Mouse (Mus musculus) c-Kit-positive CD71-positive TER-119-negative erythroid progenitor cells, embryonic 14.5 days (primary cell): Measurements from ENCODE around the gene Cfap74.
"Not testable (repeated sequence)": the region's sequence is repeated elsewhere in the genome, so short reads cannot be mapped to it uniquely, and the experiment has no call there.

Source experiments
- DNase-seq: peaks from one replicate; pipeline ENCODE4 v3.0.0-alpha.2; 2013; ENCODE audit warnings: low read depth

The Cfap74 gene

DNA sequence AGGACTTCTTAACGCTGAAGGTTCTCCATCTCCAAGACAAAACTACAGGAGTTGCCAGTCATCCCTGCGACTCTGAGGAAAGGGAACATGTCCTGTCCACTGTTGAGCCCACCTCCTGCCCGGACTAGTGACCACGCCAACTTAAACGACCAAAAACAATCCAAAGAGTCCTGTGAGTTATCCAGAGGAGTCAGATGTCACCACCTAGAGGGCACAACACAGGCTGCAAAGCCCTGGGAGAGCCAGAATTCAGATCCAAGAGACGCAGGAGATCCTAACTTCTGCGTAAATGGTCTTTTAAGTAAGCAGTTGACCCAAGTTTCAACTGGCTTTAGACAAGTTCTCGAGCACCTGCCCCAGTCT is 314 bp upstream of the Cfap74 start:
- DNase-seq = no peak

DNA sequence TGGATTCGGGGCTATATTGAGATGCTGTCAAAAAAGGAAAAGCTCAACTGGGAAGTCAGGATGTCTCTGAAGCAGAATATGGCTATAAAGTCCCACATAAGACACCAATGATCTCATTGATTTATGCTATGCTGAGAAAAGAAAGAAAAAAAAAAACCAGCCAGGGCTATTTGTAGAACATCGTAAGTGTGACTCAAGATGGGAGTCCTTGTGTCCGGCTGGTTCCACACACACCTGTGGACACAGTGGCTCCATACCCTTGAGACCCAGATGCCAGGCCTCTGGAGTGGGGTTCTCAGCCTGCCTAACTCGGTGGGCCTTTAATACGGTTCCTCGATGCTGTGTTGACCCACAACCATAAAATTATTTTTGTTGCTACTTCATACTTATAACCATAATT is 3.1 kb downstream of the Cfap74 start:
- no peak for DNase-seq

DNA sequence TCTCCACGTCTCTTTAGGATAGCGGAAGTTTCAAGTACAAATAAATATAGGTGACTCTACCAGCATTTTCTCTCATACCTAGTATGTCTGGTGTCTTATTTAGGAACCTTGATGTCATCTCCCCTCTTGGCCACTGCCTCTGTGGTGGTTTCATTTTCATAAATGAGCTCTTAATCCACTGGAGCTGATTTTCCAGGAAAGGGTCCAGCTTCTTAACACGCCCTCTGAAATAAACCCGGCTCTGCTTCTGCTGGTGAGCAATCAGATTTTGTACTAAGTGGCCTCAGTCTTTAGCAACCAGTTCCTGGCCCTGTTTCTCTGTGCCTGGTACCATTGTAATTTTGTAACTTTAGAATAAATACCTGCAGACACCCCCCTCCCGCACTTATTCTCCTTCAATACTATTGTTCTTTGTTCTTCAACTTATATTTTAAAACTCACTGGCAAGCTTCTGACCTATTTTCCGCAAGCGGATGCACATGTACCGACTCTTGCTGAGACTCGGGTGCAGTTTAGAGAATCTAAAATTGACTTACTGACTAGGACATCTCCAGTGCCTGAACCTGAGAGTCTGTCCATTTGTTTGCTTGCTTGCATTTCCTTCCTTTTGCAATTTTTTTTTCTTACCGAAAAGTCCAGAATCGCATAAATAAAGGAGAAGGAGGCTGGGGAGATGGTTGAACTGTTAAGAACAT is 4.8 kb downstream of the Cfap74 start:
- DNase-seq = no peak

DNA sequence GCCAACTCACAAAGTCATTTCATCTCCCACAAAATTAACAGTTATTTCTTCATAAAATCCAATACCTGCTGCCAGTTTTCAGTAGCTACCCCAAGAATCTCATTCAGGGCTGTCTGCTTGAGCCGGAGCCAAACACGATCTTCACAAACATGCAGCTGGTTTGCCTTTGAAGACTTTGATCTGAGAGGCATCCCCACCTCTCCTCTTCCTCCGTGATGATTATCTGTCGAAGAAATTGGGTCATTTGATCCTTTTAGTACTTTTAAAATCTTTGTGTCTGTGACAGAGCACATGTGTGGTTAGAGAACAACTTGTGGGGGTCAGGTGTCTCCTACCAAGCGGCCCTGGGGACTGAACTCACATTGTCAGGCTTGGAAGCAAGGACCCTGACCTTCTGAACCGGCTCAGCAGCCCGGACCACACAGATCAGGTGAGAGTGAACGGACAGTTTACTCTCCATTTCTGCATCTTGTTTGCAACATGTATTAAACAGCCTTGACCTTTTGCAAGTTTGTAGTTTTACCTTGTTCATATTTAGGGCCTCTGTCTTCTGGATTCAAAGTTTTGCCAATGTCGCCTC is 5.8 kb downstream of the Cfap74 start:
- DNase-seq = no peak

DNA sequence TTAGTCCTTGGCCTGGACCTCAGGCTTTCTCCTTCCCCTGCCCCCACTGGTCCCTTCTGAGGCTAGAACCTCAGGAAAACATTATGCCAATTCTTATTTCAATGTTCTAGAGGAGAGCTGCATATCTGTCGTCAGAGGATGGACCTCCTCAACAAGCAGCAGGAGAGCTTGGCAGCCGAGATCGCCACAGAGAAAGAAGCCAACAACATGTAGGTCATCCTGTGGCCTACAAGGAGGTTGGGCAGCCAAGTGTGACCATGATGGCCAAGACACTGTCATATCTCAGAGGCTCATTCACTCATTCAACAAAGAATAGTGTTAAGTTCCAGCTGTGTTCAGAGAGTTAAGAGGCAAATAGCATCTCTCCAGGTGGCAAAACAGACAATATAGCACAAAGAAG is 11.1 kb downstream of the Cfap74 start:
- DNase-seq = no peak

DNA sequence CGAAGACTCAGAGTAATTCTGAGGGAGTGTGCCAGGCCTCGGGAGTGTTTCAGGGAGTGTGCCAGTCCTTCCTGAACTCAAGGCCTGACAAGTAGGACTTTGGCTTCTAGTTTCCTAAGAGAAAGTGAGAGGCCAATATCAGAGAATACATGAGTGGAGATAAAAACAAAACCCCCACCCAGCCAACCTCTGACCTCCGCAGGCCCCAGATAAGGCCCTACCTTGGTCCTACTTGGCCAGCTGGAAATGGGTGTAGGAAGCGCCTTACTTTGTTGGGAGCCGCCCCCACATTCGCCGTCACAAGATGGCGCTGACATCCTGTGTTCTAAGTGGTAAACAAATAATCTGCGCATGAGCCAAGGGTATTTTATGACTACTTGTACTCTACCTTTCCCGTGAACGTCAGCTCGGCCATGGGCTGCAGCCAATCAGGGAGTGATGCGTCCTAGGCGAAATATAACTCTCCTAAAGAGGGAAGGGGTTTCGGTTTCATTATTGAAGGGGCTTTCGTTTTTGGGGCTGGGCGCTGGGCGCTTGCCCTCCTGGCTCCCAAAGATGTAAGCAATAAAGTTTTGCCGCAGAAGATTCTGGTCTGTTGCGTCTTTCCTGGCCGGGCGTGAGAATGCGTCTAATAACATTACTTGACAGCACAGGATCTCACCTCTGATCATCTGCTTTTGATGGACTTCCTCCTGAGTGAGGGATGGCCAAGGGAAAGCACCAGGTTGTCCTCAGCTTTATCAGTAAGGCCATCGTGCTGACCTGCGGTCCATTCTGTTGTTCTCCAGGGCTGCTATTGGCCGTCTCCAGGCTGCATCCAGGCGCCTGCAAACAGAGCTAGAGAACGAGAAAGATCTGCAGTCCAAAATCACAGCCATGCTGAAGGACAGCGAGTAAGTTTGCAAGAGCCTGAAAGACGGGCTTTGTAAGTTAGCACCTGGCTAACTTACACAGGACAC is 12.7 kb downstream of the Cfap74 start:
- not testable (repeated sequence) for DNase-seq

DNA sequence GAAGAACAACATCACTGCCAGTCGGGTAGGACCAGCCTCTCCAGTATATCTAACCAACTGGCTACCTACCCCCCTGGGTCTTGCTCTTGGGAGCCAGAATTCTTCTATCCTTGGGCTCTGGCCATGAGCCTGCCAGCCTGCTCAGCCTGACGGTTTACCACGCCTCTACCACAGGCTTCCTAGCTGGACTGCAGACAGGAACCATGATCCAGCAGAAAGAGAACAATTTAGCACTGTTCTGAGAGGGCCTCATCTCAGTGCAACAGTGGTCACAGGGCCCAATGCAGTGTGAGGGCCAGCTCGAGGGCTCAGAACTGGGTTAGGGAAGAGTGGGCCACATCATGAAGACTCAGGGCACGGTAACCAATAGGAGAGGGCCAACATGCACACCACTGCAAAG is 15.0 kb downstream of the Cfap74 start:
- no peak for DNase-seq

DNA sequence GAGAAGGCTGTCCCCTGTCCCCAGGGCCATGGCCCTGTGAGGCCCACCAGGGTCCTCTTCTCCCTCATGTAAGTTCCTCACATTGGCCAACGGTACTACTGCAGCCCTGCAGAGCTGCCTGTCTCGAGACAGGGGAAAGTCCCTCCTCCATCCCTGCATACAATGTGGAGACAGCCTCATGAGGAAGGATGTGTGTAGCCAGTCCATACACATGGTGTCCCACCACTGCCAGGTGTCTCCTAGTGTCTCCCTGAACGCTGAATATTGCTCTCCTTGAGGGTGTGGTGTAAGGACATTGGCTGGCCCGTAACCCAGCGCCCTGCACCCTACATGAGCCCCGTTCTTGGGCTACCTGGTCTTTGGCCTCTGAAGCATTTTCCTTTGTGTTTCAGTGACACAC is 17.3 kb downstream of the Cfap74 start:
- DNase-seq = no peak

DNA sequence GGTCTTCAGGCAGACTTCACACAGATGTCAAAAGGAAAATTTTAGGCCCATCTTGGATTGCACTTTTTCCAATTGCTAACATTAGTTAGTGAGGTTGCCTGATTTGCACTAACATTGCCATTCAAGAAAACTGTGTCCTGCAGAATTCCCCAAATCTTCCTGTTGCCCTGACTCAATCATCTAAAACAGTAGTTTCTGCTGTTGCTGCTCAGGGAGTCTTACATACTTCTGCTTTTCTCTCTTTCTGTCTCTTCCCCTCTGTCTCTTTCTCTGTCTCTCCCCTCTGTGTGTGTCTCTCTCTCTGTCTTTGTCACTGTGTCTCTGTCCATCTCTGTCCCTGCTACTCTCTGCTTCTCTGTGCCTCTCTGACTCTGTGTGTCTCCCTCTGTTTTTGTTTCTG is 19.5 kb downstream of the Cfap74 start:
- no peak for DNase-seq

DNA sequence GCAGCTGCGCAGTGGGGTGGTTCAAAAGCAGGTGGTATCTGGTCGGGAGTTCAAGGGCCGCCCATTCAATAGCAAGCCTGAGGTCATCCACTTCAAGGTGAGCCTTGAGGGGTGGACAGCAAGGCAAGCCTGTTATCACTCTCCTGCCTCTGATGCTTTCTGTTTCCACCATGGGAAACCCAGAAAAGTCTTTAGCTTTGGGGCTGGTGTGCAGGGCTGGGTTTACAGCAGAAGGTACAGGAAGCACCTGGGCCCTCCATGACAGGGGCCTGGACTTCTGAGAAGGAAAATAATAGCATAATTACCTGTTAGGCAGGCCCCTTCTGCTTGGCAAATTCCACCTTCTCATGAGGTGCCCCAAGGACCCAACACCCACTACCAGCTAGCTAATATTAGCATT is 20.2 kb downstream of the Cfap74 start:
- DNase-seq = no peak

DNA sequence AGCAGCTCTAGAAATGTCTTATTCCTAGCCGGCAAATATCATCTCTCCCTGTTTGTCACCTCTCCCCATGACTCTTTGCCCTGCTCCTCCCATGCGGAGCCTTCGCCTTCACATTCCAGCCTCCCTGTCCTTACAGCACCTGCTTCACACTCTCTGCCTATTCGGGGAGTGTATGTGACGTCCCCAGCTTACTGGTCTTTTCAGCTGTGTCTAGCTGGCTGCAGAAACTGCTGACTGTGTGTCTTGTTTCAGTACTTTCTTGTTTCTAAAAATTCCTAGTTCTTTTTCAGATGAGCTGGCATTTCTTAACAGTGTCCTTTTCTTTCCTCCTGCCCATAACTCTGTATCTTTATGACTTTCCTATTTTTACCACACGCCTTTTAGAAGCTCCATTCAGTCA is 23.4 kb downstream of the Cfap74 start:
- no peak for DNase-seq

DNA sequence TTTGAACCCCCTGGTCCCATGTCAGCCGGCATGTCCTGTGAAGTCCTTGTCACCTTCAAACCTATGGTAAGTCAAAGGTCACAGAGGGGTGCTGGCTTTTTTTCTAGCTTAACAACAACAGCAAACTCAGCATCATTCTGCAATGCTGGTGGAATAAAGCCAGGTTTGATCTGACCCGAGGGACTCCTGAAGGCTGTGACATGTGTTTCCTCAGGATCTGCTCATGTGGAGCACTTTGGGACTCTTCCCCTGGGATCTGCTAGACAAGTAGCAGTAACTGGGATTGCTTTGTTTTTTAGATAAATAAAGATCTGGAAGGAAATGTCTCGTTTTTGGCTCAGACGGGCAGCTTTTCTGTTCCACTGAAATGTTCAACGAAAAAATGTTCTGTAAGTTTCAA is 25.0 kb downstream of the Cfap74 start:
- DNase-seq = no peak

DNA sequence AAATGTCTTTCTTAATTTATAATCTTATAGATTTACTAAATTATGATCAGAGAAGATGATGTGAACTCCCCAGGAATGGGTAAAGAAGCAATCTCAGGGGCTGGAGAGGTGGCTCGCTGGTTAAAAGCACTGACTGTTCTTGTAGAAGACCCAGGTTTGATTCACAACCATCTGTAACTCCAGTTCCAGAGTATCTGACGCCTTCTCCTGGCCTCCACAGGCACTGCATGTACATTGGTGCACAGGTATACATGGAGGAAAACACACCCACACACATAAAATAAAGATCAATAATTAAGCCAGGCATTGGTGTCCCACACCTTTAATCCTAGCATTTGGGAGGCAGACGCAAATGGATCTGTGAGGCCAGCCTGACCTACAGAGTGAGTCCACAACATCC is 33.8 kb downstream of the Cfap74 start:
- DNase-seq = no peak

DNA sequence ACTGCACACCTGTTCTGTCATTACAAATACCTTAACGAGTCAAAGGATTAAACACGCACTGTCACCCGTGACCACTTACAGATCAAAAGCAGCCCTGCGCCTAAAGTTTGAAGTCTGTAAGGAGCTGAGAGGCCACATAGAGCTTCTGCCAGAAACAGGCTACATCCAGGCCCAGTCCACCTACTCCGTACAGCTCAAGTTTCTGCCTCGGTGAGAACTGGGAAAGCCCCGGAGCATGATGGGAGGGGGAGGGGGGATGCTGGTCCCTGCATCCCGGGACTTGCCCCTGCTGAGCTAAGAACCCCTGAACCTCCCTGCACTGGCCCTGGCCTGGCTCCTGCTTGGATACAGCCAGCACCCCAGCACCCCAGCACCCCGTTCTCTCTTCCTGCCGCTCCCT is 42.6 kb downstream of the Cfap74 start:
- no peak for DNase-seq

DNA sequence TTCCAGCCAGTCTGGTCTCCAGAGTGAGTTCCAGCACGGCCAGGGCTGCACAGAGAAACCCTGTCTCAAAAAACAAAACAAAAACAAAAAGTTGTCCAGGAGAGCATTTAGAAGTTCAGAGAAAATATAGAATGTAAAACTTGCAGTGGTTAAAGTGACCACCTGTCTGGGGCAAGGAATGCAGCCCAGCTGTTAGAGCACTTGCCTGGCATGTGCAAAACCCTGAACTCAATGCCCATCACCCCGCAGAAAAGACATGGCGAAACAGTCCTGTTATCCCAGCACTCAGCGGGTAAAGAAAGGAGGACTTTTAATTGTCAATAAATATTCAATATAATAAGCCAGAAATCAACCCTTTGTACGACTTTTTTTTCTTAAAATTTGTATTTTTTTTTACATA is 49.6 kb downstream of the Cfap74 start:
- no peak for DNase-seq

DNA sequence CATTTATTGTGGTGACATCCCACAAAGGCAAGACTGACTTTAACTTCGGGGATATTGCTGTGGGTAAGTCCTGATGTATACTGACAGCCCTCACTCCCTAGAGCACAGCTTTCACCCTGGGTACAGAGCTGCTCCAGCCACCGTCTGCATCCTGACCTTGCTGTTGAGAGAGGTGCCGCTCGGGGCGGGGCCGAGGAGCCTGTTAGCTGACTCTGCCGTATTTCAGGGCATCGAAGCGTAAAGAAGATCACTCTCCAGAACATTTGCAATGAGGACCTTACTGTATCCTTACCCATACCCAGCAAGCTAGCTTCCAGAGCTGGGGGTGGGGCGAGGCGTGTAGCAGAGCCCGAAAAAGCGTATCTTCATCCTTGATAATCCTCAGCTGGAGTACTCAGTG is 54.1 kb downstream of the Cfap74 start:
- DNase-seq = no peak

DNA sequence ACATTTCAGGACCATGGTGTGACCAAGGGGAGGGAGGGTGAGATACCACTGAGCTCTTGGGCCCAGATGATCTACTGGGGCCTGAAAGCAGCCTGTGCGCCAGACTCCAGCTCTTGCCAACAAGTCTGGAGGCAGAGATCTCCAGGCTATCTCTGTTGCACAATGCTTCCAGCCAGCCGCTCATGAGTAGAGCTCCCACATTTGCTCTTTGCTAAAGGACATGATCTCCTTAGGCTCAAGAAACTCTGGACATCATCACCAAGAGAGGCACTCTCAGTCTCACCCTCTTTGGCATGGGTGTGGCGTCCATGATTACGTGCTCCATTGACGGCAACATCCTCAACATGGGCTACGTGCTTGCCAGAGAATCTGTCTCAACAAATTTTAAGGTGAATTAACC is 54.6 kb downstream of the Cfap74 start:
- no peak for DNase-seq

DNA sequence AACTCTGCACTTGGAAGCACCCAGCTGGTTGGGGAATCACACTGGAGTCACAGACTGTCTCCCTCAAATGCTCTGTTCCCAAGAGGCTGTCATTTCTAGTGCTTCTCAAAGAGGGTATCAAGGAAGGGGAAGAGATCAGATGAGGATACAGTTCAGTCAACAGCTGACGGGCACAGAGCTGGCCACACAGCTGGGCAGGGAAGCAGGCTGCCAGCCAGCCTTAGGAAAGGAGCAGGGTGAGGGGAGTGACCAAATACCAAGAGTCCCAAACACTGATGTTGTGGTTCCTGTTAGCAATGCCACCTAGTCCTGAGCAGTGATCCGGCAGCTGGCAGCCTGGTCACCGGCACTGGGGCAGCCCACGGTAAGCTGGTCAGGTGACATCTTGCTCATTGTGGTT is 55.1 kb downstream of the Cfap74 start:
- DNase-seq = no peak

DNA sequence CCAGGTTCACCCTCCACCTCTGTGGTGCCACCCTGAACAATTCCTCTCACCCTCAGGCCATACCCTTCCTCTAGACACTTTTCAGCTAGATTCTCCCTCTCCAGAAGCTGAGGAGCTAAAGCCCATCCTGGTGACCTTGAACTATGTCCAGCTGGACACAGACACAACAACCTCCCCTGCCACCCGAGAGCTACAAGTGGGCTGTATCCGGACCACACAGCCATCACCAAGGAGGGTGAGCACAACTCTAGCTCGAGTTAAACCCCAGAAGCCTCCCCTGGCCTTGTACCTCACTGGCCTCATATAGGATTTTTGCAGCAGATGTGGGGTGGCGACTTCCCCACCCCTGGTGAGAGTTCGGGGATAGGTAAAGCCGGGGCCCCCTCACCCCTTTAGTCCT is 56.6 kb downstream of the Cfap74 start:
- DNase-seq = no peak

DNA sequence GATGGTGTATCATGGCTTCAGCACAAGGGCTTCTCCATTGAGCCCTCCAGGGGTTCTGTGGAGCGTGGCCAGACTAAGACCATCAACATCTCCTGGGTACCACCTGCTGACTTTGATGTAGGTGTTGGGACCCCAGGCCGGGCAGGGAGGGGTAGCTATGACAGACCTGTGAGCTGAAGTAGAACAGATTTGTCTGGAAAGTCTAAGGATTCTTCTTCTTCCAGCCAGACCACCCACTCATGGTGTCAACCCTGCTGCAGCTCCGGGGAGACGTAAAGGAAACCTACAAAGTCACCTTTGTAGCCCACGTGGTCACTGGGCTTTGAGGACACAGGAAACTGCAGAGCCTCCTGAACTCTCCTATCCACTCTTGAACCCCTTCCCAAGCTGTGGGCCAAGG is 57.1 kb downstream of the Cfap74 start:
- DNase-seq = no peak

DNA sequence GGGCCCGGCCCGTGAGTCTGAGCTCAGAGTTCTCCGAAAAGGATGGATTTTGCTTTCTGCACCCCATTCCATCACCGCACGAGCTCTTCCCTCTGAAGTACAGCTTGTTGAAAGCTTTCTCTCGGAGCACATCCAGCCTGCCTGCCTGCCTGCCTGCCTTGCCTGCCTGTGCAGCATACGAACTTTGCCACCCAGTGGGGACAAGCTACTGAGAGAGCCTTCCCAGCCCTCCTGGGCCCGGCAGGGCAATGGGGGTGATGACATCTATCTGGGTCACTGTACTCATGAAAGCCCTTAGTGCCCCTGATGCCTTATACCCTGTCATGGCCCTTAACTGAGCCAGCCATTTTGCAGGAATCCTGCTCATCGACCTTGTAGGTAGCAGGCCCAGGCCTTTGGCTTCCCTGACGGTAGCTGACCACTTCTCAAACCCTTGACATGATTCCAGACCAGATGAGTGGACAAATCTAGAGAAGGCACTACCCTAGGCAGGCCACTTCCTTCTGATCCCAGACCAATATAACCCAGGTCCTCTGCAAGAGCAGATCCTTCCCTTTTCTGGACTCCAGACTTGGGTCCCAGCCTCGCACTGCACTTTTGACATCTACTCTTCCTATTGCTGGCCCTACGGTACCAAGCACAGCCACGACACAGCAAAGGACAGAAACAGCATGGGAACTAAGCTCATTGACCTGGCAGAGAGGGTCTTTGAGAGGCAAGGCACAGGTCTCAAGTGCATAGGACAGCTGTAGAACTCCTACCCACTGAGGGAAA is 58.4 kb downstream of the Cfap74 start:
- no peak for DNase-seq

DNA sequence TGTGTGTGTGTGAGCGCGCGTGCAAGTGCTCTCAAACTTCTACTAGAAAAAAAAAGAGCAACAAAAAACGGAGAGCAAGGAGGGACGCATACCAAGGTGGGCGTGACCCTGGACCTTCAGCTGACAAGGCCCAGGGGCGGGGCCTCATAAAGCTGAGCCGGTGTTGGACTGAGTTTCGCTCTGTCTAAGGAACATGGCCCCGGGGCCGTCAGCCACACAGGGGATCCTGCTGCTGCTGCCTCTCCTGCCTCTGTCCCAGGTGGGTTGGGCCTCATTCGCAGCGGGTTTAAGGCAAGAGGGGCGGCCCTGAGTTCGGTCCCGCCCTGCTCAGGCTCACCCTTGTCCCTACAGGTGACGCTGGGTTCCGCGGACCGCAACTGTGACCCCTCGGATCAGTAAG is 60.0 kb downstream of the Cfap74 start, which contains the start of gene Tmem52:
Tmem52 (plus strand) TSS at position 163 of the 400 bp plus-strand sequence.
- DNase-seq = peak; percentile 64
